Mouse (Mus musculus): ENCODE data around the gene Dars.

- TF ChIP-seq CTCF (IDR thresholded peaks at IDR 0.05; ENCODE audit: low read depth, low read length) (no peak), POLR2A (IDR thresholded peaks at IDR 0.05; ENCODE audit: borderline replicate concordance, low read depth, low read length) (no peak)
Measured at GRCm38 (mm10) chr1:128406846-128407245, 10.3 kb downstream of the Dars start.
